Comparison of ENCODE assay signal across 8 mouse cellular contexts in the genomic region with DNA sequence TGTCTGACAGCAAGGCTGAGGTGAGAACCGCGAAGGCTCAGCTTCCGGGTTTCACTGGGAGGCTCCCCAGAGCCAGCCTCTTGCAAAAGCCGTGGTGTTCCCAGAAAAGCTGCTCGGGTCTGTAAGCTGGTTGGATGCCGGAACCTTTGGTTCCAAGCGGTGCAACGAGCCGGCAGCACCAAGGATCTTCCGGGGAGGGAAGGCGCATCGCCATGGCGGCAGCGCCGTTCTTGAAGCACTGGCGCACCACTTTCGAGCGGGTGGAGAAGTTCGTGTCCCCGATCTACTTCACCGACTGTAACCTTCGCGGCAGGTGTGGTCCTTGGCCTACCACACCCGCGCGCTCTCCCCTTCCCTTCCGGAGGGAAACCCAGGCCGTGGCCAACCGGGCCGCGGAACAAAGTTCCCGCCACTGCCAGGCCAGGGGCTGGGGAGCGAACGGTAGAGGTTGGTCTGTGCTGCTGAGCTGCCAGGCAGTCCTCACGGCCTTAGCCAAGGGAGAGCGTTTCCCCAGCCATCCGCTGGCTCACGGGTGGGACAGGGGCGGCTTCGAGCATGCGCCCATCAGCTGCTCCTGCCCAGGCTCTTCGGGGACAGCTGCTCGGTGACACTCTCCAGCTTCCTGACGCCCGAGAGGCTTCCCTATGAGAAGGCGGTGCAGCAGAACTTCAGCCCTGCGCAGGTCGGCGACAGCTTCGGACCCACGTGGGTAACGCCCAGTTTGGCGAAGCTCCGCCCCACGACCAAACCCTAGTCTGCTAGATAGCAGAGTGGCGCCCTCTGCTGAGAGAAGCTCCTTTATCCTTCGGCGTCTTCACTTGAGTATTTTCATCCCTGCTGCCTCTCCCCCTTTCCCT. TPM values are rescaled to one million over a fixed set of nuclear protein-coding genes. Genes with fewer than 3 reads are reported as not detected.
A peak's percentile ranks its signal among the peaks of the same experiment; 100 is the strongest.
DNase-seq lines count a peak whose midpoint lies in the region; ATAC-seq lines count a peak whose summit lies in the region.

TSS of gene Man2c1 (plus strand) at position 114 of the 857 bp plus-strand sequence.

- no peaks in the 10 kb centered on the region for H3K4me1 ChIP-seq in brown adipose tissue, adult 24 weeks (ENCODE audit: control insufficient read depth, insufficient read depth, insufficient read length, low read length)
- peaks cover 15% of the 10 kb centered on the region for H3K4me1 ChIP-seq in heart, embryonic 13.5 days
- peaks cover 20% of the 10 kb centered on the region for H3K4me1 ChIP-seq in liver, embryonic 12.5 days
- peaks cover 4% of the 10 kb centered on the region; the same call in 1 of the 2 replicates for H3K4me1 ChIP-seq in stomach, embryonic 15.5 days

- peaks cover 61% of the 10 kb centered on the region for H3K36me3 ChIP-seq in heart, embryonic 13.5 days
- peaks cover 51% of the 10 kb centered on the region for H3K36me3 ChIP-seq in liver, embryonic 12.5 days
- peaks cover 18% of the 10 kb centered on the region; the same call in 1 of the 2 replicates for H3K36me3 ChIP-seq in stomach, embryonic 15.5 days

- no peaks in the 10 kb centered on the region for H3K27me3 ChIP-seq in heart, embryonic 13.5 days (replicated peaks)
- H3K27me3 ChIP-seq in liver, embryonic 12.5 days (replicated peaks) = no peaks in the 10 kb centered on the region
- no peaks in the 10 kb centered on the region for H3K27me3 ChIP-seq in stomach, embryonic 15.5 days (replicated peaks)

- peak within 1 kb of the TSS; percentile 92 for H3K9ac ChIP-seq in heart, embryonic 13.5 days
- H3K9ac ChIP-seq in liver, embryonic 12.5 days = peak within 1 kb of the TSS; percentile 83
- H3K9ac ChIP-seq in stomach, embryonic 15.5 days = peak within 1 kb of the TSS; percentile 81

- under 1% methylated on average over 58 of the region's 58 CpGs for WGBS in heart, embryonic 13.5 days
- WGBS in liver, embryonic 12.5 days (ENCODE audit: insufficient replicate concordance) = under 1% methylated on average over 58 of the region's 58 CpGs
- under 1% methylated on average over 58 of the region's 58 CpGs for WGBS in stomach, embryonic 15.5 days

- ATAC-seq in heart, embryonic 13.5 days (ENCODE audit: extremely low read depth, insufficient number of reproducible peaks, low FRiP score, low TSS enrichment) = peak; percentile 88
- ATAC-seq in liver, embryonic 12.5 days = peak; percentile 88
- ATAC-seq in stomach, embryonic 15.5 days (ENCODE audit: insufficient read depth, low FRiP score, low read depth) = peak; percentile 89

- H3K4me3 ChIP-seq in brown adipose tissue, adult 24 weeks (ENCODE audit: insufficient read depth, low read depth, low read length) = peak within 1 kb of the TSS; percentile 83
- peak within 1 kb of the TSS; percentile 89 for H3K4me3 ChIP-seq in heart, embryonic 13.5 days
- H3K4me3 ChIP-seq in liver, embryonic 12.5 days = peak within 1 kb of the TSS; percentile 76
- H3K4me3 ChIP-seq in stomach, embryonic 15.5 days (replicated peaks) = peak within 1 kb of the TSS; percentile 91

- peak; percentile 96 for DNase-seq in CD4-positive, CD25-positive, alpha-beta regulatory T cell, adult 2 months (ENCODE audit: low read depth, low spot score)
- DNase-seq in fat pad, adult 2 months (ENCODE audit: extremely low read depth, low read depth, low spot score) = peak; percentile 66
- DNase-seq in kidney, postnatal 10 days = peak; percentile 97
- DNase-seq in natural killer cell, adult 2 months (ENCODE audit: low spot score in 2 of 2) = peak; percentile 86 to 93

- H3K27ac ChIP-seq in brown adipose tissue, adult 24 weeks (replicated peaks; ENCODE audit: low read depth, low read length) = peak within 1 kb of the TSS; percentile 85
- H3K27ac ChIP-seq in heart, embryonic 13.5 days (replicated peaks) = peak within 1 kb of the TSS; percentile 98
- peak within 1 kb of the TSS; percentile 97 for H3K27ac ChIP-seq in liver, embryonic 12.5 days
- H3K27ac ChIP-seq in stomach, embryonic 15.5 days = peak within 1 kb of the TSS; percentile 99

- H3K4me2 ChIP-seq in heart, embryonic 13.5 days = peak within 1 kb of the TSS; percentile 95
- peak within 1 kb of the TSS; percentile 95 for H3K4me2 ChIP-seq in liver, embryonic 12.5 days
- H3K4me2 ChIP-seq in stomach, embryonic 15.5 days = peak within 1 kb of the TSS; percentile 90

- no peaks in the 10 kb centered on the region for H3K9me3 ChIP-seq in heart, embryonic 13.5 days
- H3K9me3 ChIP-seq in liver, embryonic 12.5 days (replicated peaks) = no peaks in the 10 kb centered on the region
- no peaks in the 10 kb centered on the region for H3K9me3 ChIP-seq in stomach, embryonic 15.5 days

RNA-seq across cellular contexts. Expression of gene Man2c1, which starts in this region (rescaled TPM):
- 33.1 and 72.3 TPM in 2 replicates for polyA plus RNA-seq in brown adipose tissue, adult 24 weeks (2012; ENCODE audit: insufficient read depth, insufficient read length, missing spikeins)
- 58.0 and 58.4 TPM in 2 replicates for polyA plus RNA-seq in heart, embryonic 13.5 days (2015; fragmentation: Nextera tagmentation; extraction: Ambion mirVana)
- 31.5 and 35.4 TPM in 2 replicates for polyA plus RNA-seq in liver, embryonic 12.5 days (2016; fragmentation: Nextera tagmentation; extraction: Ambion mirVana)
- polyA plus RNA-seq in stomach, embryonic 15.5 days (2015; fragmentation: Nextera tagmentation; extraction: Ambion mirVana) = 63.1 and 71.1 TPM in 2 replicates

Comparison
In these comparisons a context has a peak if more than half of its experiments do, and no peak if none do; other contexts are left out.
1. Peak in every context shown above with its lines: DNase-seq, ATAC-seq, H3K4me3 ChIP-seq and H3K27ac ChIP-seq.